Mouse (Mus musculus) liver, adult 2 months (tissue): ENCODE data around the gene 1700001F09Rik. TPM values are rescaled to one million over a fixed set of nuclear protein-coding genes. Genes with fewer than 3 reads are reported as not detected.
"Not testable (repeated sequence)": the region's sequence is repeated elsewhere in the genome, so short reads cannot be mapped to it uniquely, and the experiment has no call there.

Experiments used
- DNase-seq: peaks from one replicate; pipeline ENCODE4 v3.0.0-alpha.2; 2011; ENCODE audit warnings: low read depth, low spot score; ENCODE audit errors: extremely low read depth
- H3K27ac ChIP-seq: fragments of 200-500 bp; replicated peaks from 2 replicates; pipeline ENCODE4 v1.5.1; 2012; ENCODE audit warnings: low read depth, mild to moderate bottlenecking, control low read depth, inconsistent platforms, low read length; ENCODE audit not compliant: insufficient read depth
- H3K27me3 ChIP-seq: fragments of 200-500 bp; 2 replicates; pipeline ENCODE4 v1.6.1; 2012; ENCODE audit warnings: mild to moderate bottlenecking, moderate library complexity, low read length, inconsistent platforms; ENCODE audit not compliant: control insufficient read depth, insufficient read depth
- H3K36me3 ChIP-seq: fragments of 200-500 bp; 2 replicates; pipeline ENCODE4 v1.6.1; 2012; ENCODE audit warnings: low read length, inconsistent platforms; ENCODE audit not compliant: control insufficient read depth, insufficient read depth
- H3K4me1 ChIP-seq: fragments of 200-500 bp; 2 replicates; pipeline ENCODE4 v1.6.1; 2011; ENCODE audit warnings: low read length; ENCODE audit not compliant: control insufficient read depth, insufficient read depth
- H3K4me3 ChIP-seq: fragments of 200-500 bp; 2 replicates; pipeline ENCODE4 v1.5.1; 2011; ENCODE audit warnings: low read depth, mild to moderate bottlenecking, control low read depth, low read length, moderate library complexity; ENCODE audit not compliant: insufficient read depth
- H3K79me2 ChIP-seq: fragments of 200-500 bp; 2 replicates; pipeline ENCODE4 v1.6.1; 2012; ENCODE audit warnings: inconsistent platforms, mild to moderate bottlenecking, low read length, moderate library complexity; ENCODE audit not compliant: control insufficient read depth, insufficient read depth
- H3K9ac ChIP-seq: fragments of 200-500 bp; 2 replicates; pipeline ENCODE4 v1.6.1; 2012; ENCODE audit warnings: low read depth, mild to moderate bottlenecking, control low read depth, inconsistent platforms, low read length
- WGBS: fragments of 180-500 bp; shearing (Covaris S2); methylation state at CpG from one replicate; pipeline ENCODE4 v1.1.7; 2018; 5-methylcytosine and 5-hydroxymethylcytosine counted together
- polyA plus RNA-seq: library from polyadenylated mRNA; depleted of rRNA; stranded (reverse); fragments of >200 nt; gene quantifications from 2 replicates; pipeline ENCODE4 v1.2.3, GENCODE M21; 2012; rRNA removed
- total RNA-seq: library from RNA; depleted of rRNA; stranded (reverse); fragments of >200 nt; gene quantifications from 2 replicates; pipeline ENCODE4 v1.2.3, GENCODE M21; 2014; rRNA removed

1700001F09Rik gene
- total and polyA plus RNA-seq, 2 experiments = not detected

DNA sequence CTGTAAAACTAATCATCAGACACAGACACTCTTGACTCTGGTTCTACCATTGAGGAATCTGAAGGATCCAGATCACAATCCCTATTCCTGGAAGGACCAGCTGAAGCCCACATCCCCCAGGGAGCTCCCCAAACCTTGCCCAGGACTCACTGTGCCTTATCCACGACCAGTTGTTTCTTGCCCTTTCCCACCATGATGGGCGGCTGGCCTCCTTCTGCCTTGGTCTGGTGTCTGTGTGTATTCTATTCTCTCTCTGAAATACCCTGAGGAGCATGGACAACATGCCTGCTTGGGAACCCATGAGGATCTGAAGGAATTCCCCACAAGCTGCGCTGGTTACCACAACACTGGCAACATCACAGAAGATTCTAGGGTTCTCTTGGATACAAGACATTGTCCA is 54.1 kb downstream of the 1700001F09Rik start, which contains the start of gene Gm8127:
Gene Gm8127, minus strand, starts transcription at position 330 of the 400 bp plus-strand sequence.
- not testable (repeated sequence) for DNase-seq

More for the DNA sequence above, 54.1 kb downstream of the 1700001F09Rik start, which contains the start of gene Gm8127:
- not testable (repeated sequence) for H3K4me3 ChIP-seq, H3K9ac ChIP-seq, H3K79me2 ChIP-seq, H3K4me1 ChIP-seq, H3K36me3 ChIP-seq, H3K27me3 ChIP-seq, H3K27ac ChIP-seq
- WGBS = 65% methylated on average over 3 of the region's 3 CpGs

Other genes with a start within 250 kb of the 1700001F09Rik start
- gene Gm8104, start 247.2 kb downstream of the 1700001F09Rik start, total RNA-seq = not detected in 2 replicates
- not detected in 2 replicates for gene Gm8104, start 247.2 kb downstream of the 1700001F09Rik start, polyA plus RNA-seq
- gene Gm7233, start 167.9 kb downstream of the 1700001F09Rik start, total RNA-seq = not detected in 2 replicates
- gene Gm7233, start 167.9 kb downstream of the 1700001F09Rik start, polyA plus RNA-seq = not detected in 2 replicates
- gene Gm8122, start 112.5 kb downstream of the 1700001F09Rik start, total RNA-seq = not detected in 2 replicates
- gene Gm8122, start 112.5 kb downstream of the 1700001F09Rik start, polyA plus RNA-seq = not detected in 2 replicates
- not detected in 2 replicates for gene Gm8126, start 89.2 kb downstream of the 1700001F09Rik start, total RNA-seq
- not detected in 2 replicates for gene Gm8126, start 89.2 kb downstream of the 1700001F09Rik start, polyA plus RNA-seq
- gene Gm9732, start 72.8 kb downstream of the 1700001F09Rik start, total RNA-seq = not detected in 2 replicates
- not detected in 2 replicates for gene Gm9732, start 72.8 kb downstream of the 1700001F09Rik start, polyA plus RNA-seq
- not detected in 2 replicates for gene Gm8127, start 54.0 kb downstream of the 1700001F09Rik start, total RNA-seq
- not detected in 2 replicates for gene Gm8127, start 54.0 kb downstream of the 1700001F09Rik start, polyA plus RNA-seq
- not detected in 2 replicates for gene Gm8138, start 68.5 kb upstream of the 1700001F09Rik start, total RNA-seq
- not detected in 2 replicates for gene Gm8138, start 68.5 kb upstream of the 1700001F09Rik start, polyA plus RNA-seq
- not detected in 2 replicates for gene Gm5799, start 195.8 kb upstream of the 1700001F09Rik start, total RNA-seq
- not detected in 2 replicates for gene Gm5799, start 195.8 kb upstream of the 1700001F09Rik start, polyA plus RNA-seq
- not detected in 2 replicates for gene Gm17654, start 231.3 kb upstream of the 1700001F09Rik start, total RNA-seq
- gene Gm17654, start 231.3 kb upstream of the 1700001F09Rik start, polyA plus RNA-seq = not detected in 2 replicates